Mouse (Mus musculus) ovary, adult 18-20 months (tissue): ENCODE results near the gene Ptcd1.
"Not testable (repeated sequence)": the region's sequence is repeated elsewhere in the genome, so short reads cannot be mapped to it uniquely, and the experiment has no call there.

Source experiments
- DNase-seq: peaks from one replicate; pipeline ENCODE4 v3.0.0; 2022; ENCODE audit warnings: low spot score, mixed read lengths

Ptcd1 gene

DNA sequence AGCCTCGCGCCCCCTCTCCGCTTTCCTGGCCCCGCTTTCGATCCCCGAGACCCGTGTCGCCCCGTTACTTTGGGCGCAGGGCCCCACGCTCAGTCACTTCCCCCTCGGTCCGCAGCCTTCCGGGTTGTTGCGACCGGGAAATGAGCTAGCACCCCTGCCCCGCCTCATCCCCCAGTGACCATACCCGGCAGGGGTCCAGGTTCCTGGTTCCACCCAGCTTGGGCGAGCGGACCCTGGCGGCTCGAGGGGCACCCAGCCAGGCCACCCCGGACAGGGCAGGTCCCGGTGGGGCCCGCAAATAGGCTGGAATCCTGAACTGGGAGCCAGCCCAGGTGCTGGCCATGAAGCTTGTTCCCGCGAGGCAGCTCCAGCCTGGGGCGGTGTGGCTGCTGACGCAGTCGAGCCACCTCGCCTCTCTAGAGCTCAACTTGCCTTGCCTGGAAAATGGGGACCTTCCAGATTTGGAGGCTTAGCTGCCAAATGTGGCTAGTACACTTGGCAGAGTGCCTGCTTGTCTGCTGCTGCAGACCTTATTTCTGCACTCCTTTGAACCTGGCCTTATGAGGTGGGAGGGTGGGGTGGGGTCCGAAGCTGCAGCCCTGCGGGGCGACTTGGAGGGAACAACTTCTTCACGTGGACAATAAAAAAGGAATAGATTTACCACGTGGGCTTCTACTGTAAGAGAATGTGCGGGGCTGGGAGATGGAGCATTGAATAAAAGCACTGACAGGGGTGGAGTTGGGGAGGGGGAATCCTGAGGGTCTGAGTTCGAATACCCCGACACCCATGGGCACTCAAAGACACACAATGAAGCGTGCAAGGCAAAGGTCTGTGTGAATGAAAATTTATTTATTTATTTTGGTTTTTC, 52.1 kb downstream of the Ptcd1 start:
- peak; percentile 46 for DNase-seq

DNA sequence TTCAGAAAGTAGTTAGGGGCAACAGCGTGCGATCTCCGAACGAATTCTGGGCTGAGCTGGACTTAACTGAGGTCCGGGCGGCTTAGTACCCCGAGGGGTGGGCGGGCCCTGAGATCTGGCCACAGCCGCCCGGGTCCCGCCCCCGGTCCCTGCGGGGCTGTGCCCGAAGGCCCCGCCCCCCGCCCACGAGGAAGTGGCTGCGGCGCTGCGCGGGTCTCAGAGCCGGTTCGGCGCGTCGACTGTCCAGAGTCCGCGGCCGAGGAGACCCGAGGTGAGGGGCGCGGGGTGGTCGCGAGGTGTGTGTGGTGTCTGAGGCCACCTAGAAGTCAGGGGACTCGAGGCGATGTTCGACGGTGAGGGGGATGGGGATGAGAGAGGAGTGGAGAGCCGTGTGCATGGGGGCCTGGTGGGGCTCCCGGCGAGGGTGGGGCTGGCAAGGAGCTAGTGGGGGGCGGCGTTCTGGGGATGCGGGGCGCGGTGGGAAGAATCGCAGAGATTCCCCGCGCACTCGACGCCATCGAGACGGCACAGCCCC, 52.8 kb downstream of the Ptcd1 start, which contains the start of gene Arpc1b:
Arpc1b (plus strand) TSS at position 145 of the 535 bp plus-strand sequence.
- DNase-seq, result peak; percentile 68

DNA sequence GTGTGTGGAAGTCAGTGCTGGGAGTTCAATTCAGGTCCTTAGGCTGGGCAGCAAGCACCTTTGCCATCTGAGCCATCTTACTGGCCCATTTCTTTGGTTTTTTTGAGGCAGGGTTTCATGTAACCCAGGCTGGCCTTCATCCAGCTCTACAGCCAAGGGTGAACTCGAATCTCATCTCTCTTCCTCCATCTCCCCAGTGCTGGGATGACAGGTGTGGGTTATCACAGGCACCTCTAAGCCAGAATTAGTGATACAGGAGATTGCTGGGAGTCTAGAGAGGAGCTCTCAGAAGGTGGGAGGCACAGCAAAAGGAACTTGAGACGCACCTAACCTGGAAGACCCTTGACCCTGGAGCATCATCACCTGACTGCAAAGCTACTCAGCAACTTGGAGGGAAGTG, 53.5 kb downstream of the Ptcd1 start:
- no peak for DNase-seq

DNA sequence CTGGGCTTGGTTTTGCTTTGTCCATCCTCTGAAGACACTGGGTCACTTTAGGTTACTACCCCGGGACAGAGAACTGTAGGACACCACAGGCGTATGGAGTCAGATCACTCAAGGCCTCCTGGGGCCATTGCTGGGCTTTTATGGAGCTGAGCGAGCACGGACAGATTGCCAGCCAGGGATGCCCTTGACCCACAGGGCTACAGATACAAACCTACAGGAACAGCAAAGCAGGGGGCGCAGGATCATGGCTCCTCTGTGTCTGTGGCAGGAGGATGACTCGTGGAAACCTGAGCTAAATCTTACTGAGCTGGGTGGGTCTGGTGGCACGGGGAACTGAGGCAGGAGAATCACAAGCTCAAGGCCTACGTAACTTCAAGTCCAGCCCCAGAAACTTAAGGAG, 54.3 kb downstream of the Ptcd1 start:
- DNase-seq, result no peak

DNA sequence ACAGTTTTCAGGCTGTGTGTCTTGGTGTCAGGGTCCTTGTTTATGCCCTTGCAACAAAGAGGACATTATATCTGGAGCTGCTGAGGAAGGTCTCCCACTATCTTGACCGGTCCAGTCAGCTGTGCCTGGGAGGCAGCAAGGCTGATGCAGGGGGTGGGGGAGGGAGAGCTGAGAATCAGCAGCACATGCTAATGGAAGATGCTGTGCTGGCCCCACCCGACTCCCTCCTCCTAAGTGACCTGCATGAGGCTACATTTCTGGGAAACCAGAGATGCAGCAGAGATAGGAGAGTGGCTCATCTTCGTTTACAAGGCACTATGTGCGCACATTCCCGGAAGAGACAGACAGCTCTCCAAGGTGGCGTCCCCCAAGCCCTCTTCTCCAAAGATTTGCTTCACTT, 56.5 kb downstream of the Ptcd1 start:
- peak; percentile 44 for DNase-seq

DNA sequence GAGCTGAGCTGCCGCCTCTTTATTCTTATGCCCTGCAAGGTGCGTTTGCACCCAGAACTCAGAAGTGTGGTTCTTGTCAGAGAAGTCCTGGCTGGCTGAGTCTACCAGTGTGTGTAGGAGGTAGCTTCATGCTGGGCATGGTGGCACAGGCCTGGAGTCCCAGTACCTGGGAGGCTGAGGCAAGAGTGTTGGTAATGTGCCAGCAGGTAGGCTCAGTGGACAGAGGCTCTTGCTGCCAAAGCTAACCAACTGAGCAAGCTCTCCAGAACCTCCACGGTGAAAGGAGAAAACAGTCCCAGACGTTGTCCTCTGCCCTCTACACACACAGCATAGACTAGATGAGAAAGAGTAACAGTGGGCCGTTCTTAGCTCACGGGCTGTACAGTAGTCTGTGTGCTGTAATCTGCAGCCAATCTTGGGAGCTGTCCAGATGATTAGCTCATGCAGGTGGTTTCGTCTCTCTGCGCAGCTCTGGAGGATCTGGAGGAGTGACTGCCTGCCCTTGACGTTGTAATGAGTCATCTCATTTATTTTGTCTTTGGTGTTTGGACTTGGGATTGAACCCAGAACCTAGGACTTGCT, 61.1 kb downstream of the Ptcd1 start:
- DNase-seq, result no peak

DNA sequence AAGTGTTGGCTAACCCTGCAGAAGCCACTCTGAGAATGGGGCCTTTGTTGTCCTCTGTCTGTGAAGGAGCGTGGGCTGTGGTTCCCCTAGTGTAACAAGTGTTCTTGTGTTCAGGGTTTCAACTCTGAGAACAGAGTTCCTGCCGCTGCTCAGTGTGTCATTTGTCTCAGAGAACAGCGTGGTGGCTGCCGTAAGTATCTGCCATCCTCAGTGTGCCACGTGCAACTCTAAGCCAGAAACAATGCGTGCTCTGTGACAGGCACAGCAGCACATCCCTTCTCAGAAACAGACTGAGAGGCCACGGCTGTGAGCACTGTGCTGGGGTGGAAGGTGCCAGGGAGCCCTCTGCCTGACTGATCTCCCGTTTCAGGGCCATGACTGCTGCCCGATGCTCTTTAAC, 62.6 kb downstream of the Ptcd1 start:
- no peak for DNase-seq

DNA sequence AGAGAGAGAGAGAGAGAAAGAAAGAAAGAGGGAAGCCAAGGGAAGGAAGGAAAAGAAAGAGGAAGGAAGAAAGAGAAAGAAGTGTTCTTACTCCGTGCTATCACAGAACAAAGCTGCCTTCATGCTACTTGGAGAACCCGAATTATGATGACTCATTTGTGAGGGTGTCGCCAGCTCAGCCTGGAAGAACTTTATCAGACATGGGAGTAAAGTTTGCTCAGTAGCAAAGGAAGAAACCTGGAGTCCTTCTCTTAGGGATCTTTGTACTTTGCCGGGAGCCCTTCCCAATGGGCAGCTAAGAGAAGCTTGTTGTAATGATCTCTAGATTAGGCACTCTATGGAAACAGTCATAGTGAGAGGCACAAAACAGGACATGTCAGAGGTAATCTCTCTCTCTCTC, 64.2 kb downstream of the Ptcd1 start:
- DNase-seq, result no peak

DNA sequence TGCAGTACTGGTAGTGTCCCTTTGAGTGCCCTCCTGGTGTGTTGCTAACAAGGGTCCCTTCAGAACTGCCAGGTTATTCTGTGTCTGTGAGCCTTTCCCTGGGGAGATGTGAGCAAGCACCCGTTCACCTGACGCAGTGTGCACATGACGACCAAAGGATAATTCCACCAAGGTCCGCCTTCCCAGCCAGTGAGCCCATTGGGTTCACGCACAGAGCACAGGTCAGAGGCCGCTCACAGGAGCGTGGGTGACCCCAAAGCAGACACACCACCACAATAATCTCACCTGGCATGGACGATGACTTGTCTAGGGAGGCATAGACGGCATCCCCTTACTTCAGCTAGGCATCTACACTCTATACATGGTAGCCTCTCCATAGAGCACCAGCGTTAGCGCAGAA, 65.5 kb downstream of the Ptcd1 start:
- DNase-seq, result not testable (repeated sequence)

DNA sequence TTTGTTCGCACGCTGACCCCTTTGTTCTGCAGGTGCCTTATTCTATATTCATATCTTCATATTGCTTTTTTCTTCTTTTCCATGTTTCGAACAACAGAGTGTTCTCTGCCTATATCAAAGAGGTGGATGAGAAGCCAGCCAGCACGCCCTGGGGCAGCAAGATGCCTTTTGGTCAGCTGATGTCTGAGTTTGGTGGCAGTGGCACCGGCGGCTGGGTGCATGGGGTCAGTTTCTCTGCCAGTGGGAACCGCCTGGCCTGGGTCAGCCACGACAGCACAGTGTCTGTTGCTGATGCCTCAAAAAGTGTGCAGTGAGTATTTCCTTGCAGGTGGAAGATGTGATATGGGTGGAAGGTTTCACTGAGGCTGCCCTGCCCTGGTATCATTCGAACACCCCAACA, 65.9 kb downstream of the Ptcd1 start:
- DNase-seq, result no peak

DNA sequence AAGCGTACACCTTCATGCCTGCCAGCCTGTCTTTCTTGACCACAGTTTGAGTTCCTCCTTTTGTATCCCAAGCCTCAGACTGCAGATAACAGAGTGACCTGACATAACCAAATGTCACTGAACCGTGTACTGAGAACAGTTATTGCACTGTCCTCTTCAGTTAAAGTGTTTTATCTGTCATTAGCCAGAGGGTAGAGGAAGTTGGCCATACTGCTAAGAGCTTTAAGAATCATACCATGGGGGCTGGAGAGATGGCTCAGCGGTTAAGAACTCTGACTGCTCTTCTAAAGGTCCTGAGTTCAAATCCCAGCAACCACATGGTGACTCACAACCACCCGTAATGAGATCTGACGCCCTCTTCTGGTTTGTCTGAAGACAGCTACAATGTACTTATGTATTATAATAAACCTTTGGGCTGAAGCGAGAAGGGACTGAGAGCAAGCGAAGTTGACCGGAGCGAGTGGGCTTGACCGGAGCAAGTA, 68.5 kb downstream of the Ptcd1 start:
- DNase-seq, result no peak
